In the genomic region with DNA sequence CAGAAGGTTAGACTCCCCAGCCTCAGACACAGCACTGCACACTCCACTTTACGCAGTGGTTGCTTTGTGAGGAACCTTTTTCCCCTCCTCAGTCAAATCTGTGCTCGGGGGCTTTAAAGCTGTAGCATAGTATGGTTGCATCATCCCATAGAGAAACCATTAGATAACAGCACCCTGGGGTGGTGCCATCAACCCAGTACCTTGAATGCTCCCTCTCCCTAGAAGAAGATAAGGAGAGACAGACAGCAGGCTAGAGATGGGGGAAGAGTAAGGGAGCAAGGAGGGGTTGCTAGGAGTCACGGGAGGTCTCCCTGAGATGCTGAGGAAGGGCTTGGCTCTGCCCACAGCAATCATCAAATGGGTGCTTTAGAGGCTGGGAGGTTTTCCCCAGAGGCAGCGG, we compare ENCODE assay signal across 10 mouse cellular contexts.
"Had no signal": no experiment of that assay in that cellular context is flagged by ENCODE, and none has a peak within 500 bp of the region (broad histone marks: within the 10 kb centered on the region; RNA-seq: fewer than 3 reads in every experiment).

No protein-coding gene starts in this region.

- H3K9me3 ChIP-seq: kidney, embryonic 15.5 days; liver, embryonic 13.5 days; midbrain, embryonic 12.5 days had no signal

- H3K4me3 ChIP-seq: kidney, embryonic 15.5 days; liver, embryonic 13.5 days; midbrain, embryonic 12.5 days; myocyte had no signal

- DNase-seq: kidney, adult 2 months; kidney, postnatal 4 days; liver, embryonic 13.5 days; lung, adult 2 months; lung, postnatal 14 days had no signal

- H3K36me3 ChIP-seq: kidney, embryonic 15.5 days; liver, embryonic 13.5 days; midbrain, embryonic 12.5 days had no signal

- H3K9ac ChIP-seq: kidney, embryonic 15.5 days; liver, embryonic 13.5 days; midbrain, embryonic 12.5 days had no signal

- H3K4me1 ChIP-seq: midbrain, embryonic 12.5 days had no signal

- H3K27me3 ChIP-seq: kidney, embryonic 15.5 days; liver, embryonic 13.5 days; midbrain, embryonic 12.5 days had no signal

- ATAC-seq: intestine, postnatal 0 days; midbrain, embryonic 16.5 days had no signal

- H3K4me2 ChIP-seq: kidney, embryonic 15.5 days; liver, embryonic 13.5 days; midbrain, embryonic 12.5 days had no signal

- H3K27ac ChIP-seq: kidney, embryonic 15.5 days; liver, embryonic 13.5 days; midbrain, embryonic 12.5 days had no signal
